Mouse (Mus musculus) layer of hippocampus, adult 8-10 months (tissue): Measurements from ENCODE around the gene Cnga2. TPM values are rescaled to one million over a fixed set of nuclear protein-coding genes. Genes with fewer than 3 reads are reported as not detected.
"Not testable (repeated sequence)": the region's sequence is repeated elsewhere in the genome, so short reads cannot be mapped to it uniquely, and the experiment has no call there.

Experiments
- DNase-seq, 2 experiments: peaks; one replicate each; pipeline ENCODE4 v3.0.0; 2022; ENCODE audit warnings: low spot score in 2 of 2
- total RNA-seq, 4 experiments: library from RNA; stranded (reverse); gene quantifications; 2 replicates each; pipeline ENCODE4 v1.2.4; 2022

Cnga2 gene
- total RNA-seq, result under 1 TPM in 2 of 4 experiments, not detected in 2; 0.11 to 0.57 TPM

- no peak for DNase-seq
Measured at GRCm38 (mm10) chrX:71991549-71991948, at the start of gene Cnga2. TSS of gene Cnga2 (plus strand) at chrX:71991849.

GRCm38 (mm10) chrX:71946631-71947030 is 45.0 kb upstream of the Cnga2 start:
- peak in 1 of 2 experiments; percentile 45 for DNase-seq

DNA sequence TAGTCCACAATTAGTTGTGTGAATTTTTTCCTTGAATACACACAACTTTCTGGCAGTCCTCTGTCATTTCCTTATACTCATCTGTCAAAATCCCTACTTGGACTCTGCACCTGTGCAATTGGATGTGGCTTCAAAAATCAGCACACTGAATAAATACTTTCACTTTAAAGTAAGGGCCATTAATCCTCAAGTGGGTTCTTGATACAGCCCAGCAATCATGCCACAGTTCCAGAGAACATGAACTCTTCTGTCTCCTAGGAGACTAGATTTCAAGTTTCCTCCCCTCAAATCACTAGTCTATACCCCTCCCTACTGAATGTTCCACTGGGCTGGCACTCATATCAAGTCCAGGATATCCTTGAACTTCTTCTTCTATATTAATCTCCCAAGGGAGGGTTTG is 33.3 kb upstream of the Cnga2 start:
- no peak for DNase-seq

GRCm38 (mm10) chrX:71962073-71963051 is 29.3 kb upstream of the Cnga2 start, which contains the start of gene Prrg3:
TSS of gene Prrg3 (plus strand) at chrX:71962624.
- DNase-seq, result no peak

GRCm38 (mm10) chrX:71963275-71963912 is 28.3 kb upstream of the Cnga2 start:
- no peak for DNase-seq

GRCm38 (mm10) chrX:71968216-71968615 is 23.4 kb upstream of the Cnga2 start:
- DNase-seq, result no peak

- peak; percentile 7 to 29 for DNase-seq
Measured at GRCm38 (mm10) chrX:71968816-71969215, 22.8 kb upstream of the Cnga2 start.

GRCm38 (mm10) chrX:71971325-71971724 is 20.3 kb upstream of the Cnga2 start:
- no peak for DNase-seq

DNA sequence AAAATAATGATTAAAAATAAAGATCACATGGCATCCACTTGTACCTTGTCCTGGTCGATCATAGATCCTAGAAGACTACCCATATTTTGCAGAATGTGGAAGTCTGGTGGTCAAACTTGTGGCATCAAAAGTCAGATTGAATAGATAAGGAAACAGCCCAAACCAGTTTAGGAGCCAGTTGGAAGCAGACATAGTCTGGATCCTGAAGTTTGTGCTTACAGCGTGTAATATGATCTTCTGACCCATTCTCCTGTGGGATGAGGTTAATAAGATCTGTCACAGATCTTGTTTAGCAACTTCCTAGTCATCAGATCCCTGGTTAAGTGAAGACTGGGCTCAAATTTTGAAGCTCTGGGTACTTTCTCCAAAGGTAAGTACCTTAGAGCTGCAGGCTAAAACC is 19.0 kb upstream of the Cnga2 start, which contains the start of gene Fate1:
TSS of gene Fate1 (plus strand) at position 301 of the 400 bp plus-strand sequence.
- DNase-seq, result no peak

- DNase-seq, result not testable (repeated sequence)
Measured at GRCm38 (mm10) chrX:71977681-71978080, 14.0 kb upstream of the Cnga2 start.

- DNase-seq, result no peak
Measured at GRCm38 (mm10) chrX:71980443-71980842, 11.2 kb upstream of the Cnga2 start.

DNA sequence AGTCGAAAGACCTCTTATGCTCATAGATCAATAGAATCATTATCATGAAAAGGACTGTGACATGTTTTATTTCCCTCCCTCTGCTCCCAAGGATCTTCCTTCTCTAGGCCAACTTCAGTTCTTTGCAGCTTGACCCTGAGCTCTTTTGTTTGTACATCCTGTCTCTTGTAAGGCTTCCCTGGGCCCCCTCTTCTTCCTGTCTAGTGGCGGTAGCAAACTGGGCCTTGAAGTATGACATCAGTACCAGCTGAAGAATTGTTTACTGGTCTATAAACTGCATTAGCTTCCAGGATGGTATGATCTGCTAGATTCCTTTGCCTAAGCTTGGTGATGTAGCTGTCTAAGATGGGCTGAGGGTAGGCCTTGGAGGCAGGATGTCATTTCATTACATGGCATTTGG is 10.3 kb upstream of the Cnga2 start:
- DNase-seq, result no peak

GRCm38 (mm10) chrX:71983205-71983604 is 8.4 kb upstream of the Cnga2 start:
- no peak for DNase-seq

- no peak for DNase-seq
Measured at GRCm38 (mm10) chrX:71983775-71984174, 7.9 kb upstream of the Cnga2 start.

DNA sequence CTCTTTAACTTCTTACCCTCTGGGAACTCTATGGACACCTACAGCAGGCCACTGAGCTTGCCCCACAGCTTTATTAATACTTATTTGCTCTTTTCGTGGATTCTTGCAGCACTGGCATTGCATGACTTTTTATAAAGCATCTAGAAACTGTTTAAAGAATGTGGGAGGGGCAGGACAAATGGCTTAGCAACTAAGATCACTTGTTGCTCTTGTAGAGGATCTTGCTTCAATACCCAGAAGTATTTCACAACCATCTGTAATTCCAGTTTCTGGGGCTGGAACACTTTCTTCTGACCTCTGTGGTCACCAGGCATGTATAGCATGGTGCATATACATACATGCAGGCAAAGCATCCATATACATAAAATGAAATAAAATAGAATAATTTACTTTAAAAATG is 4.3 kb downstream of the Cnga2 start:
- DNase-seq, result no peak

GRCm38 (mm10) chrX:72009930-72010329 is 18.3 kb downstream of the Cnga2 start:
- DNase-seq, result no peak

GRCm38 (mm10) chrX:72012236-72012635 is 20.6 kb downstream of the Cnga2 start:
- DNase-seq, result peak in 1 of 2 experiments; percentile 16

GRCm38 (mm10) chrX:72012804-72013203 is 21.2 kb downstream of the Cnga2 start:
- peak in 1 of 2 experiments; percentile 21 for DNase-seq

DNA sequence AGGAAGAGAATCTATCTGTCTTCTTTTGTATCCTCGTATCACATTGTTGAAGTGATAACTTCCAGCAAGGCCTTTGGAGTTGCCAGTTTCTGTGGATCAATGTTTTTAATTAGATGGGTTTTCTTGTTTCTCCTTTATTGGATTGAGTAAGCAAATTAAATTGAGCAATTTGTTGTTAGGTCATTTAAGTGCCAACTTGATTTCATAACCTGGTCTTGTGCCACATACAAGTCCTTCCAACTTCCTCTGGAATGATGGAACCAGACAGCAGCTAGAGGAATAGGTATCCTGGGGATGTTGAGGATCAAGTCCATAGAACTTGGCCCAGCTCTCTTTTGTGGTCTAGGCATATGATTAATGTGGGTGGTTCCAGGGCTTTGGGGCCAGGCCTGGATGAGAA is 30.6 kb downstream of the Cnga2 start:
- DNase-seq, result no peak

GRCm38 (mm10) chrX:72022750-72023398 is 31.2 kb downstream of the Cnga2 start:
- DNase-seq, result peak in 1 of 2 experiments; percentile 56

GRCm38 (mm10) chrX:72023542-72023941 is 31.9 kb downstream of the Cnga2 start:
- peak in 1 of 2 experiments; percentile 4 for DNase-seq

DNA sequence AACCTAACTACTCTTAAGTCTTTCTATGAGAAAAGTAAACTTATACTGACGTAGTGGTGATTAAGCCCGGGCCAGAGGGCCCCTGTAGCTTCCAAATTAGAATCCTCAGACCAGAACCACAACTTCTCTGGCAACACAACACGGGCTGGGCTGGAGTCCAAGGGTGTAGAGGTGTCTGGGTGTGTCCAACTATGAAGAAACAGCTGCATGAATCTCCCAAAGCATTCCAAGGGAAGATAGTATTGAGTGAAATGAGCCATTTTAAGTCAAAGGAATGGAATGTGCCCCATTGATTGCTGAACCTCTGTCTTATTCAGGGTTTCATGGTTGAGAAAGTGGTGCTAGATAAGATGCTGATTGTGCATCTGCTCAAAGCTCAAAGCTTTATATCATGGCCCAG is 52.4 kb downstream of the Cnga2 start:
- no peak for DNase-seq
